In genomic region chr4:129918464-129918863, GRCm38 (mm10) we compare ENCODE assay signal across 20 mouse cellular contexts. TPM values are rescaled to one million over a fixed set of nuclear protein-coding genes. Genes with fewer than 3 reads are reported as not detected.
DNase-seq lines count a peak whose midpoint lies in the region; ATAC-seq and TF ChIP-seq lines count a peak whose summit lies in the region.
"Had no signal": no experiment of that assay in that cellular context is flagged by ENCODE, and none has a peak within 500 bp of the region (broad histone marks: within the 10 kb centered on the region; RNA-seq: fewer than 3 reads in every experiment).

No protein-coding gene starts in this region.

- no peak overlapping the region for H3K9ac ChIP-seq in embryonic facial prominence, embryonic 14.5 days (ENCODE audit: low read depth, low read length)
- H3K9ac ChIP-seq in limb, embryonic 14.5 days (ENCODE audit: low read depth, low read length, severe bottlenecking), result no peak overlapping the region
- H3K9ac ChIP-seq: embryonic facial prominence, embryonic 13.5 days; forebrain, embryonic 13.5 days; forebrain, embryonic 15.5 days; forebrain, postnatal 0 days had no signal

- TF ChIP-seq POLR2A in limb, embryonic 14.5 days (IDR thresholded peaks at IDR 0.05; ENCODE audit: borderline replicate concordance, extremely low read depth, insufficient read depth, insufficient read length), result no peak
- TF ChIP-seq POLR2A in testis, adult 2 months (IDR thresholded peaks at IDR 0.05; ENCODE audit: control insufficient read depth, low read depth, low read length), result no peak

- no peak for ATAC-seq in embryonic facial prominence, embryonic 14.5 days (ENCODE audit: low read depth)
- ATAC-seq in limb, embryonic 14.5 days (ENCODE audit: low FRiP score, low read depth), result no peak
- ATAC-seq: CD4-positive, CD25-positive, alpha-beta regulatory T cell, adult 4 months; forebrain, embryonic 13.5 days; forebrain, embryonic 15.5 days; forebrain, postnatal 0 days had no signal

- WGBS in embryonic facial prominence, embryonic 14.5 days, result 60% methylated on average over 5 of the region's 5 CpGs
- WGBS in embryonic facial prominence, embryonic 10.5 days, result 76% methylated on average over 5 of the region's 5 CpGs
- WGBS in limb, embryonic 14.5 days, result 58% methylated on average over 5 of the region's 5 CpGs
- WGBS in limb, embryonic 10.5 days, result 83% methylated on average over 5 of the region's 5 CpGs

- DNase-seq in embryonic facial prominence, embryonic 14.5 days (ENCODE audit: low spot score), result peak; percentile 43
- DNase-seq in embryonic facial prominence, embryonic 10.5 days (ENCODE audit: low spot score), result no peak
- DNase-seq in limb, embryonic 14.5 days (ENCODE audit: low spot score), result peak; percentile 39
- DNase-seq in limb, embryonic 10.5 days (ENCODE audit: low spot score), result no peak
- DNase-seq in testis, postnatal 10 days (ENCODE audit: low spot score), result no peak
- DNase-seq: adrenal gland, adult 8-10 months; B cell, adult 2 months; cerebellum, adult 11-12 months; cerebellum, adult 2 months; cerebellum, adult 9-10 months; cerebellum, postnatal 10 days; cerebellum, postnatal 25 days; forebrain, postnatal 0 days had no signal

- no peaks in the 10 kb centered on the region for H3K36me3 ChIP-seq in embryonic facial prominence, embryonic 14.5 days (ENCODE audit: control insufficient read depth, insufficient read depth, low read length)
- no peaks in the 10 kb centered on the region for H3K36me3 ChIP-seq in embryonic facial prominence, embryonic 10.5 days (replicated peaks)
- H3K36me3 ChIP-seq in limb, embryonic 14.5 days (ENCODE audit: control insufficient read depth, insufficient read depth, low read length), result no peaks in the 10 kb centered on the region
- H3K36me3 ChIP-seq in limb, embryonic 10.5 days, result no peaks in the 10 kb centered on the region
- no peaks in the 10 kb centered on the region for H3K36me3 ChIP-seq in testis, adult 2 months (ENCODE audit: control insufficient read depth, insufficient read depth, low read length)
- H3K36me3 ChIP-seq: embryonic facial prominence, embryonic 13.5 days; forebrain, embryonic 15.5 days; G1E had no signal

- no peak overlapping the region for H3K27ac ChIP-seq in embryonic facial prominence, embryonic 14.5 days (replicated peaks; ENCODE audit: low read depth, low read length)
- no peak overlapping the region for H3K27ac ChIP-seq in embryonic facial prominence, embryonic 10.5 days (replicated peaks)
- H3K27ac ChIP-seq in limb, embryonic 14.5 days (replicated peaks; ENCODE audit: low read depth, low read length), result no peak overlapping the region
- no peak overlapping the region for H3K27ac ChIP-seq in limb, embryonic 10.5 days
- peak overlapping the region; percentile 27; the same call in 1 of the 2 replicates for H3K27ac ChIP-seq in testis, adult 2 months (ENCODE audit: control insufficient read depth, insufficient read depth, low read depth, low read length)
- H3K27ac ChIP-seq: embryonic facial prominence, embryonic 13.5 days; forebrain, embryonic 13.5 days; forebrain, embryonic 15.5 days had no signal

- H3K4me3 ChIP-seq in embryonic facial prominence, embryonic 14.5 days (ENCODE audit: low read depth, low read length), result no peak overlapping the region
- no peak overlapping the region for H3K4me3 ChIP-seq in embryonic facial prominence, embryonic 10.5 days
- no peak overlapping the region for H3K4me3 ChIP-seq in limb, embryonic 14.5 days (replicated peaks; ENCODE audit: low read length)
- no peak overlapping the region for H3K4me3 ChIP-seq in limb, embryonic 10.5 days
- no peak overlapping the region for H3K4me3 ChIP-seq in testis, adult 2 months (ENCODE audit: control insufficient read depth, low read depth, low read length)
- H3K4me3 ChIP-seq: embryonic facial prominence, embryonic 13.5 days; forebrain, embryonic 13.5 days; forebrain, embryonic 15.5 days had no signal

- H3K4me2 ChIP-seq in embryonic facial prominence, embryonic 14.5 days (ENCODE audit: low read depth, low read length), result no peak overlapping the region
- H3K4me2 ChIP-seq in limb, embryonic 14.5 days (replicated peaks; ENCODE audit: low read depth, low read length, severe bottlenecking), result no peak overlapping the region
- H3K4me2 ChIP-seq: embryonic facial prominence, embryonic 13.5 days; forebrain, embryonic 13.5 days; forebrain, embryonic 15.5 days had no signal

- TF ChIP-seq CTCF in testis, adult 2 months (IDR thresholded peaks at IDR 0.05; ENCODE audit: control insufficient read depth, insufficient read depth, insufficient replicate concordance, low read depth, low read length), result no peak

- H3K4me1 ChIP-seq in embryonic facial prominence, embryonic 14.5 days (ENCODE audit: control insufficient read depth, insufficient read depth, low read length), result 0 out of 2 replicates have a peak, but pooled peaks cover 12% of the 10 kb centered on the region
- H3K4me1 ChIP-seq in embryonic facial prominence, embryonic 10.5 days, result peaks cover 52% of the 10 kb centered on the region
- H3K4me1 ChIP-seq in limb, embryonic 14.5 days (ENCODE audit: control insufficient read depth, insufficient read depth, low read length), result peaks cover 8% of the 10 kb centered on the region; the same call in 1 of the 2 replicates
- H3K4me1 ChIP-seq in limb, embryonic 10.5 days, result peaks cover 22% of the 10 kb centered on the region
- peaks cover 8% of the 10 kb centered on the region for H3K4me1 ChIP-seq in testis, adult 2 months (ENCODE audit: control insufficient read depth, insufficient read depth, low read length)

- H3K9me3 ChIP-seq in embryonic facial prominence, embryonic 14.5 days (ENCODE audit: control insufficient read depth, low read length), result no peaks in the 10 kb centered on the region
- no peaks in the 10 kb centered on the region for H3K9me3 ChIP-seq in embryonic facial prominence, embryonic 10.5 days
- H3K9me3 ChIP-seq in limb, embryonic 14.5 days (ENCODE audit: control insufficient read depth, low read length), result no peaks in the 10 kb centered on the region
- no peaks in the 10 kb centered on the region for H3K9me3 ChIP-seq in limb, embryonic 10.5 days (replicated peaks)
- H3K9me3 ChIP-seq: embryonic facial prominence, embryonic 13.5 days; forebrain, embryonic 13.5 days; forebrain, embryonic 15.5 days; G1E had no signal

- H3K27me3 ChIP-seq in embryonic facial prominence, embryonic 14.5 days (replicated peaks; ENCODE audit: control insufficient read depth, insufficient read depth, low read length), result no peaks in the 10 kb centered on the region
- H3K27me3 ChIP-seq in embryonic facial prominence, embryonic 10.5 days (replicated peaks; ENCODE audit: low read depth, poor library complexity, severe bottlenecking), result 0 out of 2 replicates have a peak, but pooled peaks cover 8% of the 10 kb centered on the region
- H3K27me3 ChIP-seq in limb, embryonic 14.5 days (ENCODE audit: control insufficient read depth, insufficient read depth, low read length), result no peaks in the 10 kb centered on the region
- H3K27me3 ChIP-seq in limb, embryonic 10.5 days (ENCODE audit: low read depth, poor library complexity, severe bottlenecking), result peaks cover 10% of the 10 kb centered on the region; the same call in 1 of the 2 replicates
- no peaks in the 10 kb centered on the region for H3K27me3 ChIP-seq in testis, adult 2 months (ENCODE audit: control insufficient read depth, insufficient read depth, low read length)
- H3K27me3 ChIP-seq: forebrain, embryonic 13.5 days; forebrain, embryonic 15.5 days had no signal

RNA-seq across cellular contexts. Expression of gene Spocd1, which starts 10.6 kb away (rescaled TPM):
- 0.08 TPM in 1 of 2 replicates, not detected in the other for polyA plus RNA-seq in embryonic facial prominence, embryonic 14.5 days (2014; fragmentation: Nextera tagmentation; extraction: Ambion mirVana)
- polyA plus RNA-seq in embryonic facial prominence, embryonic 10.5 days (2016; fragmentation: Nextera tagmentation; extraction: Ambion mirVana), result not detected in 2 replicates
- 0.15 and 0.20 TPM in 2 replicates for polyA plus RNA-seq in limb, embryonic 14.5 days (2012; rRNA removed)
- polyA plus RNA-seq in limb, embryonic 14.5 days (2014; fragmentation: Nextera tagmentation; extraction: Ambion mirVana), result not detected in 2 replicates
- polyA plus RNA-seq in limb, embryonic 10.5 days (2016; fragmentation: Nextera tagmentation; extraction: Ambion mirVana), result 0.06 TPM in 1 of 2 replicates, not detected in the other
- 5.1 and 5.4 TPM in 2 replicates for polyA plus RNA-seq in testis, adult 2 months (2012; rRNA removed)
- polyA plus RNA-seq: CD4-positive, CD25-positive, alpha-beta regulatory T cell, adult 4 months; embryonic facial prominence, embryonic 11.5 days; forebrain, embryonic 13.5 days; forebrain, embryonic 15.5 days; G1E had no signal

Comparison
In these comparisons a context has a peak if more than half of its experiments do, and no peak if none do; other contexts are left out.
1. DNase-seq: peak in embryonic facial prominence, embryonic 14.5 days (single experiment) and limb, embryonic 14.5 days (single experiment); none in embryonic facial prominence, embryonic 10.5 days (single experiment), limb, embryonic 10.5 days (single experiment) and testis, postnatal 10 days (single experiment).